Mouse (Mus musculus) C2C12 (cell line): ENCODE measurements at regions not wholly inside any gene's neighbourhood (a gene's known extent, or its start where the extent isn't known, plus 50 kb on each side); places are given as distances from the start of the nearest gene placed in this dataset.
"Not testable (repeated sequence)": the region's sequence is repeated elsewhere in the genome, so short reads cannot be mapped to it uniquely, and the experiment has no call there.

ENCODE experiments used
- H3K27me3 ChIP-seq: one replicate; pipeline ENCODE4 v1.6.1; 2011; ENCODE audit not compliant: control insufficient read depth, insufficient read depth, insufficient read length
- H3K36me3 ChIP-seq: one replicate; pipeline ENCODE4 v1.6.1; 2011; ENCODE audit not compliant: control insufficient read depth, insufficient read depth
- H3K4me3 ChIP-seq: one replicate; pipeline ENCODE4 v1.5.1; 2011; ENCODE audit warnings: mild to moderate bottlenecking, control low read depth; ENCODE audit not compliant: poor library complexity, insufficient read depth, severe bottlenecking
- H3K79me2 ChIP-seq: one replicate; pipeline ENCODE4 v1.6.1; 2011; ENCODE audit not compliant: control insufficient read depth, insufficient read depth
- H3K79me3 ChIP-seq: one replicate; pipeline ENCODE4 v1.6.1; 2011; ENCODE audit warnings: low read depth, control low read depth
- H3ac ChIP-seq: one replicate; pipeline ENCODE3; 2011; ENCODE audit warnings: low read depth; ENCODE audit not compliant: control insufficient read depth, insufficient read length
- CEBPB ChIP-seq: IDR thresholded peaks from one replicate; pipeline ENCODE4 v1.6.1; 2011; ENCODE audit warnings: low read depth, mild to moderate bottlenecking, control low read depth, moderate library complexity
- CTCF ChIP-seq: IDR thresholded peaks from one replicate; pipeline ENCODE4 v1.5.1; 2011; ENCODE audit not compliant: control insufficient read depth, insufficient read depth, insufficient read length
- FOSL1 ChIP-seq: IDR thresholded peaks from one replicate; pipeline ENCODE4 v1.8.0; 2011; ENCODE audit warnings: mild to moderate bottlenecking, low read length; ENCODE audit not compliant: poor library complexity, insufficient read depth, severe bottlenecking
- MAX ChIP-seq: IDR thresholded peaks from one replicate; pipeline ENCODE4 v1.6.1; 2011; ENCODE audit warnings: mild to moderate bottlenecking, control low read depth
- MYOD1 ChIP-seq: IDR thresholded peaks from one replicate; pipeline ENCODE4 v1.6.1; 2011; ENCODE audit warnings: low read depth; ENCODE audit not compliant: control insufficient read depth, insufficient read length
- MYOG ChIP-seq: IDR thresholded peaks from one replicate; pipeline ENCODE4 v1.6.1; 2011; ENCODE audit not compliant: control insufficient read depth, insufficient read length; ENCODE audit errors: extremely low read depth
- USF1 ChIP-seq: IDR thresholded peaks from one replicate; pipeline ENCODE4 v1.6.1; 2011; ENCODE audit warnings: low read depth, mild to moderate bottlenecking, control low read depth, moderate library complexity

- H3K36me3 ChIP-seq: no peaks in the 10 kb centered on the region
- no peaks in the 10 kb centered on the region for H3K79me2 ChIP-seq
- no peaks in the 10 kb centered on the region for H3K27me3 ChIP-seq
- no peak overlapping the region for H3K4me3 ChIP-seq
- TF ChIP-seq MYOD1: no peak
- no peak for TF ChIP-seq CTCF
- no peak for TF ChIP-seq MAX
- no peak for TF ChIP-seq USF1
- no peak for TF ChIP-seq FOSL1
- TF ChIP-seq MYOG: no peak
- TF ChIP-seq CEBPB: no peak
- no peak overlapping the region for H3ac ChIP-seq
- H3K79me3 ChIP-seq: no peaks in the 10 kb centered on the region
Measured at GRCm38 (mm10) chr5:142281997-142282396, 119.3 kb upstream of the Foxk1 start.

- Histone ChIP-seq H3ac (no peak overlapping the region), H3K79me3 (no peaks in the 10 kb centered on the region), H3K79me2 (no peaks in the 10 kb centered on the region), H3K36me3 (no peaks in the 10 kb centered on the region), H3K4me3 (no peak overlapping the region), H3K27me3 (no peaks in the 10 kb centered on the region)
- TF ChIP-seq MAX: no peak
- TF ChIP-seq CEBPB: no peak
- no peak for TF ChIP-seq CTCF
- no peak for TF ChIP-seq MYOG
- no peak for TF ChIP-seq MYOD1
- no peak for TF ChIP-seq USF1
- TF ChIP-seq FOSL1: no peak
Measured at GRCm38 (mm10) chr5:142287981-142288380, 113.3 kb upstream of the Foxk1 start.

DNA sequence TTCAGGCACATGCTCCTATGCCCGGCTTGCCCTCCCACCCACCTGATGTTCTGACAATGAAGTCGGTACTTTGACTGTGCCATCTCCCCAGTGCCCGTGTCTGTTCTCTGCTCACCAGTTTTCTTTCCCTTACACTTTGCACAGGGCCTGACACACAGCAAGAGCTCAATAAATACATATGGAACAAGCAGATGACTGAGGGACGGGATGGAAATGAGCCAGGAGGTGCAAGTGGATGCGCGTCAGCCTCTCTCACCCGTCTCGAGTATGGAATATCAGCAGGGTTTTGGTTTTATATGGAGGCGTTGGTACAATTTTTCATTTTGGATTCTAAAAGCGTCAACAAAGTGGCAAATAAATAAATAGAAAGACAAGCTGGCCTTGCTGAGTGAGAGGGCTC lies 109.8 kb upstream of the Foxk1 start:
- no peak overlapping the region for H3ac ChIP-seq
- H3K36me3 ChIP-seq: no peaks in the 10 kb centered on the region
- H3K79me3 ChIP-seq: no peaks in the 10 kb centered on the region
- no peaks in the 10 kb centered on the region for H3K79me2 ChIP-seq
- no peak for TF ChIP-seq MYOG
- TF ChIP-seq CTCF: no peak
- no peak for TF ChIP-seq MYOD1
- TF ChIP-seq CEBPB: no peak
- no peak for TF ChIP-seq FOSL1
- TF ChIP-seq MAX: no peak
- TF ChIP-seq USF1: no peak
- no peak overlapping the region for H3K4me3 ChIP-seq
- H3K27me3 ChIP-seq: no peaks in the 10 kb centered on the region

- H3K79me2 ChIP-seq, H3ac ChIP-seq, H3K27me3 ChIP-seq, H3K4me3 ChIP-seq, H3K79me3 ChIP-seq, H3K36me3 ChIP-seq: not testable (repeated sequence)
Measured at GRCm38 (mm10) chr5:142296401-142296800, 104.9 kb upstream of the Foxk1 start.

GRCm38 (mm10) chr5:142299621-142300020 lies 101.7 kb upstream of the Foxk1 start:
- Histone ChIP-seq H3K36me3 (no peaks in the 10 kb centered on the region), H3K27me3 (no peaks in the 10 kb centered on the region), H3K79me3 (no peaks in the 10 kb centered on the region), H3K79me2 (no peaks in the 10 kb centered on the region), H3ac (no peak overlapping the region), H3K4me3 (no peak overlapping the region)
- TF ChIP-seq USF1: no peak
- no peak for TF ChIP-seq MYOG
- no peak for TF ChIP-seq MAX
- TF ChIP-seq FOSL1: no peak
- TF ChIP-seq MYOD1: no peak
- TF ChIP-seq CEBPB: no peak
- no peak for TF ChIP-seq CTCF

DNA sequence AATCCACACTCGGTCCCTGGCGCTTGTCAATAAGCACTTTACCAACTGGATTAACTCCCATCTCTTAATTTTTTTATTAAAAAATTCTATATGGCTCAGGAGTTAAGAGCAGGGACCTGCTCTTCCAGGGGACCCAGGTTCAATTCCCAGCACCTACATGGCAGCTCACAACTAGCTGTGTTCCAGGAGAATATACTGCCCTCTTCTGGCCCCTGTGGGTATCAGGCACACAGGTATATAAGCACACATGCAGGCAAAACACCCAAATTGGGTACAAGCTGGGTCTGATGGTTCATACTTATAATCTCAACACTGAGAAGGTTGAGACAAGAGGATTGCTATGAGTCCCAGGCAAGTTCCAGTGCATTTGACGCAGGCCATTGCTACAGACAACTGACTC lies 92.8 kb upstream of the Foxk1 start:
- Histone ChIP-seq H3K27me3 (no peaks in the 10 kb centered on the region), H3K79me3 (no peaks in the 10 kb centered on the region), H3K36me3 (no peaks in the 10 kb centered on the region), H3K79me2 (no peaks in the 10 kb centered on the region), H3K4me3 (no peak overlapping the region), H3ac (no peak overlapping the region)
- TF ChIP-seq CTCF: no peak
- no peak for TF ChIP-seq FOSL1
- no peak for TF ChIP-seq CEBPB
- no peak for TF ChIP-seq MAX
- no peak for TF ChIP-seq MYOG
- TF ChIP-seq MYOD1: no peak
- TF ChIP-seq USF1: no peak
